Mouse (Mus musculus): ENCODE measurements around the gene Slc47a1.
A peak's percentile ranks its signal among the peaks of the same experiment; 100 is the strongest.
"Not testable (repeated sequence)": the region's sequence is repeated elsewhere in the genome, so short reads cannot be mapped to it uniquely, and the experiment has no call there.

The Slc47a1 gene

GRCm38 (mm10) chr11:61316864-61317263 lies 61.3 kb downstream of the Slc47a1 start:
- DNase-seq (ENCODE audit: low read depth), result no peak

- DNase-seq (ENCODE audit: low read depth), result peak; percentile 57
Observed at GRCm38 (mm10) chr11:61310321-61310720, 67.8 kb downstream of the Slc47a1 start.

DNA sequence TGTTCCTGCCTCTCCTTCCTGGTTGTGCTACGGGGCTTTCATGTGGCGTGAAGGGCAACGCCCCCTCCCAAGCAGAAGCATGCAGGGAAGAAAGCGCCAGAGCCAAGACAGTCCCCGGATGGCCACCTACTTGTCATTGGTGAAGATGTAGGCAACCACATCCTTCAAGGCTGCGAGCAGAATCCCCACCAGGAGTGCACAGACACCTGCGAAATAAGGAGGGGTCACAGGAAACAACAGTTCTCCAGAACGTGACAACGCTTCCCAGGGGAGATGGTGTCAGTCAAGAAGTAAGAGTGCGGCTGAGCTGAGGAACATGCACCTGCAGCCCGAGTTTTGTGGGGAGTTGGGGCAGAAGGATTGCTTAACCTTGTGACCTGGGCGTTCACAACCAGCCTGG lies 68.3 kb downstream of the Slc47a1 start:
- peak; percentile 67 for DNase-seq (ENCODE audit: low read depth)

- DNase-seq (ENCODE audit: low read depth), result no peak
Observed at GRCm38 (mm10) chr11:61307795-61308194, 70.3 kb downstream of the Slc47a1 start.

GRCm38 (mm10) chr11:61305377-61305776 lies 72.8 kb downstream of the Slc47a1 start:
- DNase-seq (ENCODE audit: low read depth), result peak; percentile 80

GRCm38 (mm10) chr11:61304535-61304934 lies 73.6 kb downstream of the Slc47a1 start:
- not testable (repeated sequence) for DNase-seq (ENCODE audit: low read depth)

DNA sequence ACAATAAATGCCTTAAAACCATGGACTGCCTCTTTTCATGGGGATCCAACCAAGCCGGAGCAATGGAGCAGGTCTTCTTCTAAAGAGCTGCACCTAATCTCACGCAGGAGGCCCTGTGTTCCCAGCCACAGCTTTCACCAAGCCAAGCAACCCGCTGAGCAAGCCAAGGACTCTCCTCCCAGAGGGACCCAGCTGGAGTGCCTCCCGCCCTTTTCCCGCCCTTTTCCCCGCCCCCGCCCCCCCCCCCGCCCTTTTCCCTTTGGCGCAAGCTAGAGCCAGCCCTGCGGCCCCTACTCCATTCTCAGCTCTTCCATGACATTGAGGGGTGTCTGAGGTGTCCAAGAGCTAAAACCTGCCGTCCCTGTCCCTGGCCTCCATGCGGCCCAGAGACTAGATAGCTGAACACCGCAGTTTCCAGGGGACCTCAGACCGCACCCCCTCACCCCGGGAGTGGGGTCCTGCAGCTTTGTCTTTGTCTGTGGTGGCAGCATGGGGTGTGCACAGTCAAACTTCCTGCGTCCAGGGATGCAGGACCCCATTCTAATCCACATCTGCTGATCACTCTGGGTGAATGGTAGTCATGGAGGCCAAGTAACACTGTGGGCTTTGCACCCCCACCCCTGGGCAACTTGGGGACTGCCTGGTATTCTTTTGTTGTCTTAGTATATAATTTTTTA lies 77.3 kb downstream of the Slc47a1 start:
- no peak for DNase-seq (ENCODE audit: low read depth)

GRCm38 (mm10) chr11:61300205-61300604 lies 77.9 kb downstream of the Slc47a1 start:
- DNase-seq (ENCODE audit: low read depth), result no peak

DNA sequence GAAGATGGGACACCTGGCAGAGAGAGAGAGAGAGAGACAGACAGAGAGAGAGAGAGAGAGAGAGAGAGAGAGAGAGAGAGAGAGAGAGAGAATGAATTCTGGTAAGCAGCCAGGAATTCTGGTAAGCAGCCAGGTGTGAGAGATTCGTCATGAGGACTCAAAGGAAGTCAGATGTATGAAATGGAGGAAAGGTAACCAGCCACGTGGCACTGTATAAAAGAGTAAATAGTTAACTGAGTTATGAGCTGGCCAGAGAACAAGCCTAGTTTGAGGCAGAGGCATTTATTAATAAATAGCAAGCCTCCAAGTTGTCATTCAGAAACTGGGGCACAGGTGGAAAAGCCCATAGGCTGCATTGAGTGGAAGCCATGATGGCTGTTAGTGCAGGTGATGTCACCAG lies 80.2 kb downstream of the Slc47a1 start:
- DNase-seq (ENCODE audit: low read depth), result no peak

GRCm38 (mm10) chr11:61297326-61297725 lies 80.8 kb downstream of the Slc47a1 start:
- DNase-seq (ENCODE audit: low read depth), result no peak

DNA sequence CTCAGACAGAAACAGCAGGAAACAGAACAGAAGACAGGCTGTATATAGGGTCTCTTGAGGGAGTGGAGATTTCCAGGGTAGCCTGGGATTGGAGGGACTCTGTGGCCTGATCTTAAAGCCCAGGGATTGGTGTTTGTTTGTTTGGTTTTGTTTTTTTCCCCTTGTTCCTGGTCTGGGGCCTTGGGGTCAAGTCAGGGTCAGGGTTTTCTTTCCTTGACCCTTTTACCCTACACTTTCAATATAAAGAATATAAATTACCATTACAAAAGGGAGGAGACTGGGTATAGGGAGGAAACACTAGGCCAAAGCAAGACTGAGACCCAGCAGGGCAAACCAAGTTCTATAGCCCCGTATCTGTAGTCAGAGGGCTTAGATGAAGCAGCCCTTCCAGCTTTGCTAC lies 81.6 kb downstream of the Slc47a1 start:
- DNase-seq (ENCODE audit: low read depth), result no peak

- DNase-seq (ENCODE audit: low read depth), result no peak
Observed at GRCm38 (mm10) chr11:61295556-61295955, 82.6 kb downstream of the Slc47a1 start.

GRCm38 (mm10) chr11:61294431-61294830 lies 83.7 kb downstream of the Slc47a1 start:
- no peak for DNase-seq (ENCODE audit: low read depth)

Measured in naive thymus-derived CD4-positive, alpha-beta T cell, adult 2 months (primary cell).